Mouse (Mus musculus) cerebellum, postnatal 14 days (tissue): Measurements from ENCODE around the gene Epc2.

Experiments used
- DNase-seq, 2 experiments: peaks; one replicate each; pipeline ENCODE4 v3.0.0; 2021; ENCODE audit warnings: mixed read lengths in 2 of 2

Gene Epc2

GRCm38 (mm10) chr2:49572111-49572642 lies 120.9 kb downstream of the Epc2 start:
- peak; percentile 29 to 45 for DNase-seq

GRCm38 (mm10) chr2:49572684-49573083 lies 121.4 kb downstream of the Epc2 start:
- DNase-seq, result no peak

GRCm38 (mm10) chr2:49573282-49573681 lies 122.0 kb downstream of the Epc2 start:
- DNase-seq, result no peak

- DNase-seq, result peak in 1 of 2 experiments; percentile 42
Observed at GRCm38 (mm10) chr2:49580585-49580984, 129.3 kb downstream of the Epc2 start.

- DNase-seq, result no peak
Observed at GRCm38 (mm10) chr2:49582546-49582945, 131.3 kb downstream of the Epc2 start.

GRCm38 (mm10) chr2:49583311-49583710 lies 132.0 kb downstream of the Epc2 start:
- no peak for DNase-seq

GRCm38 (mm10) chr2:49590450-49590849 lies 139.2 kb downstream of the Epc2 start:
- peak; percentile 36 to 55 for DNase-seq

- DNase-seq, result no peak
Observed at GRCm38 (mm10) chr2:49592926-49593325, 141.6 kb downstream of the Epc2 start.

GRCm38 (mm10) chr2:49594886-49595285 lies 143.6 kb downstream of the Epc2 start:
- DNase-seq, result peak; percentile 88

GRCm38 (mm10) chr2:49596318-49596717 lies 145.0 kb downstream of the Epc2 start:
- DNase-seq, result peak in 1 of 2 experiments; percentile 51

GRCm38 (mm10) chr2:49600021-49600681 lies 148.9 kb downstream of the Epc2 start:
- no peak for DNase-seq
